Mouse (Mus musculus) forebrain, embryonic 15.5 days (tissue): ENCODE measurements around the gene Dab2. TPM values are rescaled to one million over a fixed set of nuclear protein-coding genes. Genes with fewer than 3 reads are reported as not detected.

Experiments used
- ATAC-seq: fragments of 200-750 bp; cut with Nextera tagmentation; replicated peaks from 2 replicates; pipeline ENCODE4 v1.8.0; 2017; ENCODE audit warnings: mild to moderate bottlenecking, moderate TSS enrichment, moderate library complexity
- H3K27ac ChIP-seq: fragments of 300-500 bp; sonication (generic); replicated peaks from 2 replicates; pipeline ENCODE4 v1.5.1; 2015; ENCODE audit warnings: mild to moderate bottlenecking, inconsistent platforms
- H3K27me3 ChIP-seq: fragments of 300-500 bp; sonication (generic); 2 replicates; pipeline ENCODE4 v1.6.1; 2015; ENCODE audit warnings: inconsistent platforms
- H3K36me3 ChIP-seq: fragments of 300-500 bp; sonication (generic); 2 replicates; pipeline ENCODE4 v1.6.1; 2015; ENCODE audit warnings: mild to moderate bottlenecking, inconsistent platforms
- H3K4me1 ChIP-seq: fragments of 300-500 bp; sonication (generic); 2 replicates; pipeline ENCODE4 v1.6.1; 2015; ENCODE audit warnings: inconsistent platforms
- H3K4me2 ChIP-seq: fragments of 300-500 bp; sonication (generic); replicated peaks from 2 replicates; pipeline ENCODE4 v1.6.1; 2015; ENCODE audit warnings: mild to moderate bottlenecking, inconsistent platforms
- H3K4me3 ChIP-seq: fragments of 300-500 bp; sonication (generic); 2 replicates; pipeline ENCODE4 v1.5.1; 2015; ENCODE audit warnings: mild to moderate bottlenecking, inconsistent platforms
- H3K9ac ChIP-seq: fragments of 300-500 bp; sonication (generic); replicated peaks from 2 replicates; pipeline ENCODE4 v1.6.1; 2015; ENCODE audit warnings: mild to moderate bottlenecking, inconsistent platforms
- H3K9me3 ChIP-seq: fragments of 300-500 bp; sonication (generic); 2 replicates; pipeline ENCODE4 v1.6.1; 2016; ENCODE audit warnings: inconsistent platforms
- WGBS: fragments of 180-500 bp; shearing (Covaris S2); methylation state at CpG from one replicate; pipeline ENCODE4 v1.1.7; 2015; ENCODE audit warnings: mixed read lengths; 5-methylcytosine and 5-hydroxymethylcytosine counted together
- polyA plus RNA-seq: library from polyadenylated mRNA; unstranded; fragments of >200 nt; fragmentation: Nextera tagmentation; extraction: Ambion mirVana; gene quantifications from 2 replicates; pipeline ENCODE4 v1.2.1, GENCODE M21; 2015

The Dab2 gene
- polyA plus RNA-seq, 1 experiment from 2014 or later = 10.4 TPM

DNA sequence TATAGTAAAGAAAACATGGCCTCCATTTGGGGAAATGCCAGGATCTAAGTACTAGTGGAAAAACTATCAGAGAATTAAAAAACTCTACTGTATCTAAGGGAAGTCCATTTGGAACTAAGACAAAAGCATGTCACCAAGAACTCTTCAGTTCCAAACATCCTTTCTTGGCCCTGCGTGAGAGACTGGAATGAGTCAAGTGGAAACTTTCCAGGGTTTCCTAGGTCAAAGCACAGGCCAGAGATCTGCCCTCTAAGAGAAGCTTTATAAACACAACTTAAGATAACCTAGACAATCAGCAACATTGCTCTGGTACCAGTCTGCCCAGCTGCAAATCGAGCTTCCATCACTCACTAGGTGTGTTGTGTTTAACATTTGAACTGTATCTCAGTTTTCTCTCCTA lies 31.8 kb downstream of the Dab2 start:
- H3K9ac ChIP-seq = no peak overlapping the region
- no peaks in the 10 kb centered on the region for H3K27me3 ChIP-seq
- H3K9me3 ChIP-seq = no peaks in the 10 kb centered on the region
- H3K4me3 ChIP-seq = no peak overlapping the region
- H3K27ac ChIP-seq = no peak overlapping the region
- H3K4me1 ChIP-seq = no peaks in the 10 kb centered on the region
- H3K4me2 ChIP-seq = no peak overlapping the region
- H3K36me3 ChIP-seq = no peaks in the 10 kb centered on the region
- WGBS = 76% methylated on average over 2 of the region's 2 CpGs
- no peak for ATAC-seq

DNA sequence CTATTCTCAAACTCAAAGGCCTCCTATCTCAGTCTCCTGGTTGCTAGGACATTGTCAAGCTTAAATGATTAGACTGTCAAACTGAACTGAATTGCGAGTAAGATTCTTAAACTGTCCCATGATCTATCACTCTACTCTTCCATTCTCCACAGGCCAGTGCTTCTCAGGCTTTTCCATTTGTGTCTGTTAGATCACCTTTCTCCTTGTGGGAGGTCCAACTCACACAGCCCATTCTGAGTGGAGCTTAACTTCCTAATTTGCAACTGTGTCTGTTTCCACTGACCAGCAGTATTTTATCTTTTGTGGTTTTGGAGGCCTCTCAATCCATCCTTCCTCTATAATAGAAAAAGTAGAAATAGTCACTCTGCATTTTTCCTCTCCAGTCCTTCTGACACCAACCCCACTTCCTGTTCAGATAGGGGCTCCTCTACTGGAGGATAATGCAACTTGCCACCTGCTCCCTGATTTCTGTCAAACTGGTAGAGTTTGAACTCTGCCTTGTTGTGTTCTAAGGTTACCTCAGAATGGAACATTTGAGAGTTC lies 35.1 kb downstream of the Dab2 start:
- Histone ChIP-seq H3K4me2 (no peak overlapping the region), H3K9ac (no peak overlapping the region), H3K9me3 (no peaks in the 10 kb centered on the region), H3K36me3 (no peaks in the 10 kb centered on the region), H3K4me3 (no peak overlapping the region), H3K27me3 (no peaks in the 10 kb centered on the region), H3K27ac (no peak overlapping the region), H3K4me1 (no peaks in the 10 kb centered on the region)
- 89% methylated on average over 1 of the region's 1 CpGs for WGBS
- no peak for ATAC-seq

DNA sequence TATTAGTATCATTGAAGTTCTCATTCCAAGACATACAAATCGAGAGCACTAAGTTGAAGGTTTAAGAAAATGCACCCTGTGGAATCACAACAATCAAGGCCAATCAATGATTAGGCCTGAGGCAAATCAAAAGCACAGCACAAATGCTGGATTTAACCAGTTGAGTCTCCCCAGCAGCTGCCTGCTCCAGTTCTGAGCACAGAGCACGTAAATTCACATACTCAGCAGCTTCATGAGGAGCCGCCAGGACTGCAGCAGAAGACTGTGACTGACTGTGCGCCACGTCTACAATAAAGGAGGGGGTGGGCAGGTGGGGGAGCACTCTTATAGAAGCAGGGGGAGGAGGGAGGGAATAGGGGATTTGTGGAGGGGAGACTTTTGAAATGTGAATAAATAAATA lies 40.2 kb downstream of the Dab2 start:
- H3K4me1 ChIP-seq = no peaks in the 10 kb centered on the region
- H3K27ac ChIP-seq = no peak overlapping the region
- 65% methylated on average over 5 of the region's 5 CpGs for WGBS
- 0 out of 2 replicates have a peak, but pooled peaks have one; percentile 55 for ATAC-seq
- H3K4me2 ChIP-seq = no peak overlapping the region
- no peak overlapping the region for H3K9ac ChIP-seq
- H3K4me3 ChIP-seq = no peak overlapping the region
- no peaks in the 10 kb centered on the region for H3K36me3 ChIP-seq
- H3K9me3 ChIP-seq = no peaks in the 10 kb centered on the region
- no peaks in the 10 kb centered on the region for H3K27me3 ChIP-seq

DNA sequence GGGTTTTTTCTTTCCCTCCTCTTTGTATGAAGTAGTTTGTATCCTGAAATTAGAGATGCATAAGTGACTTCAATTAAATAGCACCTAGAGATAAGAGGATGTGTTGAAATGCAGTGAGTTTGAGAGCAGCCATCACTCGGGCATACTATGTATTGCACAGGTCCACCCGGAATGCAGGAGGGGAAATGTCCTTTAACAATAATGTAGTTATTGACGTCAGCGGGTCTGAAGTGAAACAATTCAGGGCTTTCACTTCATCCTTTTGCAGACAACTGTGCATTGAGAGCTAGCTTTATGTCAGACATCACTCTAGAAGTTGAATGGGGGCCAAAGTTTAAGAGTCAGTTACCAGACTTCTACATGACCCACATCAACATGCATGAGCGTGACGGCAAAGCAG lies 40.8 kb downstream of the Dab2 start:
- Histone ChIP-seq H3K9me3 (no peaks in the 10 kb centered on the region), H3K4me1 (no peaks in the 10 kb centered on the region), H3K27me3 (no peaks in the 10 kb centered on the region), H3K4me2 (no peak overlapping the region), H3K36me3 (no peaks in the 10 kb centered on the region), H3K4me3 (no peak overlapping the region), H3K9ac (no peak overlapping the region), H3K27ac (no peak overlapping the region)
- ATAC-seq = no peak
- WGBS = 84% methylated on average over 6 of the region's 6 CpGs

DNA sequence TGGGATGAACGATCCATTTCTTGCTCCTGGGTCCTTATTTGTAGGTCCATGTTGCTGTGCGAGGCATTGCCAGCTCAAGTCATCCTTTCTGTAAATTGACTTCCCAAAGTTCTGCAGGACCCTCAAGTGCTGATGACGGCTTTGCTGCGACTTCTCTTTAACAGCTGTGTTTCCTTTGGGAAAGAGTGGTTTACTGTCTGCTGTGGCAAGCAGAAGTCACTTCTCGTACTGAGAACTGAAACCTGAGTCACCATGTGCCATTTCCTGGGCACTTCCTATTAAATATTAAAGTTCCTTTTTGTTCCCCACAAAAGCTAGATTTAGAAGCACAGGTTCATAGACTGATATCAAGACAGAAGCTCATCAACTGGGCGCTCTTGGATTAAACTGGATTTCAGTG lies 41.8 kb downstream of the Dab2 start:
- no peaks in the 10 kb centered on the region for H3K9me3 ChIP-seq
- H3K9ac ChIP-seq = no peak overlapping the region
- H3K27ac ChIP-seq = no peak overlapping the region
- no peaks in the 10 kb centered on the region for H3K4me1 ChIP-seq
- no peaks in the 10 kb centered on the region for H3K36me3 ChIP-seq
- H3K4me3 ChIP-seq = no peak overlapping the region
- no peak overlapping the region for H3K4me2 ChIP-seq
- no peaks in the 10 kb centered on the region for H3K27me3 ChIP-seq
- ATAC-seq = no peak
- WGBS = 93% methylated on average over 6 of the region's 6 CpGs

DNA sequence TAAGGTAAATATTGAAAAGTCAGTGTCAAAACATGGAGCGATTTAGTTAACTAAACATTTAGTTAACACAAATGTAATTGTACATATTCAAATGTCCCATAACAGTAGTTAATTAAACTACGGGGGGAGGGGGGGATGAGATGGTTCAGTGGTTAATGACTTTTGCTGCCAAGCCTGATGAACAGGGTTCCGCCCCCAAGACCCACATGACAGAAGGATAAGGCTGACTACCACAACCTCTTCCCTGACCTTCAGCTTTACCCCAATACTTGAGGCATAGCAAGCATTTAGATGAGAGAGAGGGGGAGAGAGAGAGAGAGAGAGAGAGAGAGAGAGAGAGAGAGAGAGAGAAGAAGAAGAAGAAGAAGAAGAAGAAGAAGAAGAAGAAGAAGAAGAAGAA lies 54.3 kb downstream of the Dab2 start:
- 85% methylated on average over 3 of the region's 3 CpGs for WGBS
- ATAC-seq = no peak
- H3K36me3 ChIP-seq = no peaks in the 10 kb centered on the region
- no peaks in the 10 kb centered on the region for H3K4me1 ChIP-seq
- H3K27ac ChIP-seq = no peak overlapping the region
- no peaks in the 10 kb centered on the region for H3K27me3 ChIP-seq
- no peak overlapping the region for H3K4me2 ChIP-seq
- no peaks in the 10 kb centered on the region for H3K9me3 ChIP-seq
- H3K4me3 ChIP-seq = no peak overlapping the region
- H3K9ac ChIP-seq = no peak overlapping the region

DNA sequence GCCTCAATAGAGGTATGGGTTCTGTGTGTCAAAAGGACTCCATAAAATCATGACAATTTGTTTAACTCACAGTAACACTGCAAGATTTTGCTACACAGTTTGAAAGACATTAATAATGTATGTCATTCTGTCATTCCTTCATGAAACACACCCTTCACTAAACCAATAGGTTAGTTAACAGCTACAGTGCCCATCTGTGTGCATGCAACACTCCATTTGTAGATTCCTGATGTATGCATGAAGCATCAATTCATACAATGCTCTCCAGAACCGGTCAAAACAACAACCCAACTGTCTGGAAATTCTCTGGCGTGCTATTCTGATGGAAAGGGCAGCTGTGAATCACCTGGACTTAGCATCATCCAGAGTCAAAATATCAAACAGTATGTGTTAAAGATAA lies 60.3 kb downstream of the Dab2 start:
- H3K27me3 ChIP-seq = no peaks in the 10 kb centered on the region
- H3K9me3 ChIP-seq = no peaks in the 10 kb centered on the region
- 66% methylated on average over 2 of the region's 2 CpGs for WGBS
- peak; percentile 53; the same call in 1 of the 2 replicates for ATAC-seq
- no peak overlapping the region for H3K4me3 ChIP-seq
- H3K36me3 ChIP-seq = no peaks in the 10 kb centered on the region
- no peaks in the 10 kb centered on the region for H3K4me1 ChIP-seq
- H3K27ac ChIP-seq = no peak overlapping the region
- no peak overlapping the region for H3K9ac ChIP-seq
- H3K4me2 ChIP-seq = no peak overlapping the region

DNA sequence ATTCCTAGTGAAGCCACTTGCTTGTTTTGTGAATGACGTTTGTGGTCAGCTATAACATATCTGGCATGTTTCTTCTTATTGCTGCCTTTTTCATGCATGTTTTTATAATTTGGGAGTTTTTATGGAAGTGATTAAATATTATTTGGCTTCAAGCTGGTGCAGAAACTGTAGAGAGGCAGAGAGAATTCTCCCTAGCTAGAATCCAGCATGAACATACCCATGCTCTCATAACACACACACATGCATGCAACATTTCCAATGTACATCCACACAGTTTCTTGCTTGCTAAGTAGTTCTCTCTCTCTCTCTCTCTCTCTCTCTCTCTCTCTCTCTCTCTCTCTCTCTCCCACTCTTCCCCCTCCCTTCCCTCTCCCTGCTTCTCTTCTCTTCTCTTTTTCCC lies 70.4 kb downstream of the Dab2 start:
- H3K27me3 ChIP-seq = no peaks in the 10 kb centered on the region
- no peak overlapping the region for H3K4me2 ChIP-seq
- WGBS = 69% methylated on average over 1 of the region's 1 CpGs
- H3K27ac ChIP-seq = no peak overlapping the region
- H3K4me3 ChIP-seq = no peak overlapping the region
- no peaks in the 10 kb centered on the region for H3K36me3 ChIP-seq
- no peak for ATAC-seq
- H3K9ac ChIP-seq = no peak overlapping the region
- H3K4me1 ChIP-seq = no peaks in the 10 kb centered on the region
- no peaks in the 10 kb centered on the region for H3K9me3 ChIP-seq

DNA sequence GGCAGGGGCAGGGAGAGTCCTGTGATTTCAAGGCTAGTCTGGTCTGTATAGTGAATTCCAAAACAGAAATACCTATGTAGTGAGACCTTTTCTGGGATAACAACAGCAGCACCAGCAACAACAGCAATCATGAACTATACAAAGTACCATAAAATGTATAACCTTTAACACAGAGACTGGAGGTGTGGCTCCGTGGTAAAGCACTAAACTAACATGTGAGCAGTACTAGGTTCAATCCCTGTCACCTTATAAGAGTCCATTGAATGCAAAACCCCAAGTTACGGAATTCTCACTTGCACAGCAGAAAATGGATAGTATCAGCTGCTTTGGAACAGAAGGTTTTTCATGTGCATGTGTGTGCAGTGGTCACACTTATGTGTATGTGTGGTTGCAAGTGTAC lies 71.9 kb downstream of the Dab2 start:
- Histone ChIP-seq H3K4me2 (no peak overlapping the region), H3K27ac (no peak overlapping the region), H3K4me1 (no peaks in the 10 kb centered on the region), H3K9me3 (no peaks in the 10 kb centered on the region), H3K27me3 (no peaks in the 10 kb centered on the region), H3K9ac (no peak overlapping the region), H3K36me3 (no peaks in the 10 kb centered on the region), H3K4me3 (no peak overlapping the region)
- no peak for ATAC-seq
- 91% methylated on average over 2 of the region's 2 CpGs for whole genome bisulfite sequencing

DNA sequence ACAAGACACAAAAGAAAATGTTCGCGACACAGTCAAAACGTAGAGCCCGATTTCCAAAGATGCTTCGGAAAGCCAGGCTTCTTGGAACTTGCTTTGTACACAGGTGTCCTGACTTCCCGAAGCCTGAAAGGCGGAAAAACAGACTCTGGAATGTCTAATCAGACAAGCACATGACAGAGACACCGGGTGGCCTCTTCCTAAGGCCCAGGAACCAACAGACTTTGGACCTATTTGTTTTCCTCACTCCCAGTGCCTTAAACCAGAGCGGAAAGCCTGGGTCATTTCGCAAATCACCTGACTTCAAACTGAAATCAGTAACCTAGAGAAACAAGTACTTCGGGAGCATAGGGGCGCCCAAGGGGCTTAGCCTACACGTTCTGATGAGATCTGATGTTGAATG lies 75.4 kb downstream of the Dab2 start:
- ATAC-seq = no peak
- 80% methylated on average over 13 of the region's 13 CpGs for WGBS

DNA sequence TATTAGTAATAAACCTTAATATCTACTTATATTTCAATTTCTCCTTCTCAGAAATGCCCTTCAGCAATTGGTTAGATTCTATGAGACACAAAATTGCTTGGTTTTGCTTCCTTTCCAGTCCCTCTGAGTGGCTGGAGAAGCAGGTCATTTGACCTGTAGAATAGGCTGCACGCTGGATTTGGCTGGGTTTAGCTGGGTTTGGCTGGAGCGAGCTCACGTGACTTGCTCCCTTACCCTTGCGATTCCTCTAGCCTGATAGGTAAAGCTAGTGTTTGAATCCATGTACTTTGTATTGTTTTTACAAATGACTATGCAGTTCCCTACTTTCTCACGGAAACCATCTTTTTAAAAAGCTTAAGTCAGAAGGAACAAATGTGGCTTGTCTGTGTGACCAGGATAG lies 76.4 kb downstream of the Dab2 start:
- Histone ChIP-seq H3K9ac (no peak overlapping the region), H3K4me1 (no peaks in the 10 kb centered on the region), H3K27me3 (no peaks in the 10 kb centered on the region), H3K4me3 (no peak overlapping the region), H3K36me3 (no peaks in the 10 kb centered on the region), H3K4me2 (no peak overlapping the region), H3K27ac (no peak overlapping the region), H3K9me3 (no peaks in the 10 kb centered on the region)
- WGBS = 73% methylated on average over 5 of the region's 5 CpGs
- no peak for ATAC-seq

More for the DNA sequence above, 75.4 kb downstream of the Dab2 start:
- H3K9ac ChIP-seq = no peak overlapping the region
- no peaks in the 10 kb centered on the region for H3K36me3 ChIP-seq
- H3K27ac ChIP-seq = no peak overlapping the region
- H3K4me3 ChIP-seq = no peak overlapping the region
- no peak overlapping the region for H3K4me2 ChIP-seq
- no peaks in the 10 kb centered on the region for H3K9me3 ChIP-seq
- no peaks in the 10 kb centered on the region for H3K27me3 ChIP-seq
- no peaks in the 10 kb centered on the region for H3K4me1 ChIP-seq

DNA sequence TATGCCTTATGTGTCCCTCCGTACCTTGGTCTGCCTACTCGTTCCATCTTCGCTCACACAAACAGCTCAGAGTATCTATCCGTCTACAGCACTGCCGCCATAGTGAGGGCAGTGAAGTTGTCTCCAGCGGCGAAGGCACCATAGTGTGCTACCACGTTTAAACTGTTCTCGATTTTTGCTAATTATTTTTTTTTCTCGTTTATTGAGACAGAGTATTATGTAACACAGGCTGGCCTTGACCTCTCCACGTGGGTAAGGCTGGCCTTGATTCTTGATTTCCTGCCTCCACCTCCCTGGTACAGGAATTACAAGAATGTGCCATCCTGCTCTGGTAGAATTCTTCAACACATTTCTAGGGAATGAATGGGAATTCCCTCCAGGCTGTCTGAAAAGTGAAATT lies 77.2 kb downstream of the Dab2 start:
- ATAC-seq = no peak
- Histone ChIP-seq H3K9ac (no peak overlapping the region), H3K36me3 (no peaks in the 10 kb centered on the region), H3K27ac (no peak overlapping the region), H3K4me2 (no peak overlapping the region), H3K4me3 (no peak overlapping the region), H3K4me1 (no peaks in the 10 kb centered on the region), H3K27me3 (no peaks in the 10 kb centered on the region), H3K9me3 (no peaks in the 10 kb centered on the region)
- WGBS = 82% methylated on average over 11 of the region's 11 CpGs

DNA sequence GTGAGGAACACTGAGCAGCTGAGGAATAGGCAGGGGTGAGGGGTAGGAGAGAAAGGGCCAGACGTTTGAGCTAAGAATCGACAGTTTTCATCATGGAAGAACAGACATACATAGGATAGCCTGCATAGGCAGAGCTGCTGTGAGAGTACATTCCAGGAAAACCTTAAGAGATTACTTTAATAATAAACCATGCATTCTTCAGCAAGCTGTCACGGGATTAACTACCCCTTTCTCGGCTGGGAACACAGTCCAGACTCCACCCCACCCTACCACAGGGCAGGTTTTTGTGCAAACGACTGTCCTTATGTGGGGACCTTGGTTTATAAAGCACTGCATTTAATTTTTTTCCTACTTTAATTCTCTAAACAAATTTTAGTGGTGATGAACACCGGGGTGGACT lies 84.4 kb downstream of the Dab2 start:
- no peaks in the 10 kb centered on the region for H3K27me3 ChIP-seq
- 28% methylated on average over 6 of the region's 6 CpGs for WGBS
- no peaks in the 10 kb centered on the region for H3K9me3 ChIP-seq
- ATAC-seq = no peak
- H3K27ac ChIP-seq = no peak overlapping the region
- no peak overlapping the region for H3K9ac ChIP-seq
- H3K4me2 ChIP-seq = no peak overlapping the region
- no peak overlapping the region for H3K4me3 ChIP-seq
- no peaks in the 10 kb centered on the region for H3K36me3 ChIP-seq
- peaks cover 17% of the 10 kb centered on the region for H3K4me1 ChIP-seq
